Mouse (Mus musculus) forebrain, embryonic 13.5 days (tissue): ENCODE measurements at regions not wholly inside any gene's neighbourhood (a gene's known extent, or its start where the extent isn't known, plus 50 kb on each side); places are given as distances from the start of the nearest gene placed in this dataset.

Experiments used
- ATAC-seq: fragments of 200-750 bp; cut with Nextera tagmentation; 2 replicates; pipeline ENCODE4 v1.8.0; 2017
- H3K27ac ChIP-seq: fragments of 300-500 bp; sonication (generic); 2 replicates; pipeline ENCODE4 v1.5.1; 2015; ENCODE audit warnings: inconsistent platforms, mild to moderate bottlenecking, moderate library complexity
- H3K27me3 ChIP-seq: fragments of 300-500 bp; sonication (generic); 2 replicates; pipeline ENCODE4 v1.6.1; 2015; ENCODE audit warnings: mild to moderate bottlenecking, inconsistent platforms
- H3K36me3 ChIP-seq: fragments of 300-500 bp; sonication (generic); 2 replicates; pipeline ENCODE4 v1.6.1; 2015; ENCODE audit warnings: mild to moderate bottlenecking, inconsistent platforms; ENCODE audit not compliant: poor library complexity, severe bottlenecking
- H3K4me1 ChIP-seq: fragments of 300-500 bp; sonication (generic); 2 replicates; pipeline ENCODE4 v1.6.1; 2015; ENCODE audit warnings: inconsistent platforms
- H3K4me2 ChIP-seq: fragments of 300-500 bp; sonication (generic); 2 replicates; pipeline ENCODE4 v1.6.1; 2015; ENCODE audit warnings: inconsistent platforms, mild to moderate bottlenecking, moderate library complexity
- H3K4me3 ChIP-seq: fragments of 300-500 bp; sonication (generic); 2 replicates; pipeline ENCODE4 v1.5.1; 2015; ENCODE audit warnings: mild to moderate bottlenecking, inconsistent platforms
- H3K9ac ChIP-seq: fragments of 300-500 bp; sonication (generic); 2 replicates; pipeline ENCODE4 v1.6.1; 2015; ENCODE audit warnings: mild to moderate bottlenecking, inconsistent platforms
- H3K9me3 ChIP-seq: fragments of 300-500 bp; sonication (generic); replicated peaks from 2 replicates; pipeline ENCODE4 v1.6.1; 2016; ENCODE audit warnings: inconsistent platforms
- whole genome bisulfite sequencing: fragments of 180-500 bp; shearing (Covaris S2); methylation state at CpG from one replicate; pipeline ENCODE4 v1.1.7; 2015; 5-methylcytosine and 5-hydroxymethylcytosine counted together

DNA sequence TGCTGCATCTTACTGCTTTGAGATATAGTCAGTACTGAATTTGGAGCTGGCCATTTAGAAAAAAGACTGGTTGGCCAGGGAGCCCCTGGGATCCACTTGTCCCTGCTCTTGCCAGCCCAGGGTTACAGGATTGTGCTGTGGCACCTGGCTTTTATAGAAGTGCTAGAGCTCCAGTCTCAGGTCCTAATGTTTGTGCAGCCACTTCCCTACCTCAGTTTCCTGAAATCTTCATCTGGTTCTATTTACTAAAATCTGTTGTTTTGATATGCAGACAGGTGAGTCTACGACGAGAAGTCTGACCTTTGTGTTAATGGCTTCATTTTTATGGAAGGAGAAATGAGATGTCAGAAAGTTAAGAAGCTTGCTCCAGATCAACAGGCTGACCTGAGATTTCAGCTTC lies 73.0 kb upstream of the Gm47985 start:
- 92% methylated on average over 2 of the region's 2 CpGs for WGBS

DNA sequence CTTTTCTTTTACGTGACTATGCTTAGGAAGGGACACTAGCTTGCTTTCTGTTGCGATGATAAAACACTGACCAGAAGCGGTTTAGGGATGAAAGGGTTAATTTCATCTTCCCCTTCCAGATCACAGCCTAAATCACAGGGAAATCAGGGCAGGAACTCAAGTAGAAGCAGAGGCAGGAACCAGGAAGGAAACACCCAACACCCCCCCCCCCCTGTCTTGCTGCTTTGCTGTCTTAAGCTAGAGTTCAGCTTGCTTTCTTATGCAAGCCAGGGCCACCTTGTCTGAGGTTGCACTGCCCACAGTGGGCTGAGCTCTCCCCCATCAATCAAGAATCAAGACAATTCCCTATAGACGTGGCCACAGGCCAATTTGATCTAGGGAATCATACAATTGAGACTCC lies 71.9 kb upstream of the Gm47985 start:
- H3K27me3 ChIP-seq, result no peaks in the 10 kb centered on the region
- no peak overlapping the region for H3K4me3 ChIP-seq
- H3K9me3 ChIP-seq, result no peaks in the 10 kb centered on the region
- no peaks in the 10 kb centered on the region for H3K4me1 ChIP-seq
- 78% methylated on average over 4 of the region's 4 CpGs for WGBS
- ATAC-seq, result no peak
- H3K27ac ChIP-seq, result no peak overlapping the region
- no peaks in the 10 kb centered on the region for H3K36me3 ChIP-seq
- no peak overlapping the region for H3K4me2 ChIP-seq
- no peak overlapping the region for H3K9ac ChIP-seq

More for the DNA sequence above, 73.0 kb upstream of the Gm47985 start:
- no peaks in the 10 kb centered on the region for H3K36me3 ChIP-seq
- no peaks in the 10 kb centered on the region for H3K4me1 ChIP-seq
- no peak overlapping the region for H3K4me2 ChIP-seq
- H3K9me3 ChIP-seq, result no peaks in the 10 kb centered on the region
- H3K9ac ChIP-seq, result no peak overlapping the region
- H3K27me3 ChIP-seq, result no peaks in the 10 kb centered on the region
- no peak overlapping the region for H3K27ac ChIP-seq
- no peak for ATAC-seq
- H3K4me3 ChIP-seq, result no peak overlapping the region

DNA sequence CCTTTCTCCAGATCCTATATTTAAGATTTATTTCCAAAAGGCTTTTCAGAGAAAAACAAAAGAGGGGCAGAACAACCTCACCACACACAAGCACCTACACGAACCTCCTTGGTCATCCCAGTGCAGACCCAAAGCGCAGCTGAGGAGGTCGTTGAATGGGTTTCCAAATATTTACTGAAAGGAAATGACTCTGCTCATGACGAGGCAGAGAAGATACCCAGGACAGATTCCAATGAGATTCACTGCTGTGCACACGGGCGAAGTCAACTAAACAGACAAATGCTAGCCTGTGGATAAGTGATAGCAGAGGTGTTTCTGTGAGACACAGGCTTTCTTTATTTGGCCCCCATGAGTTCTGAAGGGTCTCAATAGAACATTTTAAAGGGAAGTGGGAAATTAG lies 70.7 kb upstream of the Gm47985 start:
- H3K4me3 ChIP-seq, result no peak overlapping the region
- H3K9me3 ChIP-seq, result no peaks in the 10 kb centered on the region
- no peak overlapping the region for H3K4me2 ChIP-seq
- H3K36me3 ChIP-seq, result no peaks in the 10 kb centered on the region
- no peaks in the 10 kb centered on the region for H3K4me1 ChIP-seq
- no peaks in the 10 kb centered on the region for H3K27me3 ChIP-seq
- no peak overlapping the region for H3K27ac ChIP-seq
- H3K9ac ChIP-seq, result no peak overlapping the region
- WGBS, result 78% methylated on average over 6 of the region's 6 CpGs
- no peak for ATAC-seq

- no peak for ATAC-seq
- H3K36me3 ChIP-seq, result no peaks in the 10 kb centered on the region
- no peaks in the 10 kb centered on the region for H3K4me1 ChIP-seq
- no peaks in the 10 kb centered on the region for H3K9me3 ChIP-seq
- H3K4me3 ChIP-seq, result no peak overlapping the region
- no peak overlapping the region for H3K9ac ChIP-seq
- WGBS, result 29% methylated on average over 2 of the region's 2 CpGs
- H3K27ac ChIP-seq, result no peak overlapping the region
- H3K4me2 ChIP-seq, result no peak overlapping the region
- no peaks in the 10 kb centered on the region for H3K27me3 ChIP-seq
Observed at GRCm38 (mm10) chr1:151112390-151112789, 69.9 kb upstream of the Gm47985 start.

DNA sequence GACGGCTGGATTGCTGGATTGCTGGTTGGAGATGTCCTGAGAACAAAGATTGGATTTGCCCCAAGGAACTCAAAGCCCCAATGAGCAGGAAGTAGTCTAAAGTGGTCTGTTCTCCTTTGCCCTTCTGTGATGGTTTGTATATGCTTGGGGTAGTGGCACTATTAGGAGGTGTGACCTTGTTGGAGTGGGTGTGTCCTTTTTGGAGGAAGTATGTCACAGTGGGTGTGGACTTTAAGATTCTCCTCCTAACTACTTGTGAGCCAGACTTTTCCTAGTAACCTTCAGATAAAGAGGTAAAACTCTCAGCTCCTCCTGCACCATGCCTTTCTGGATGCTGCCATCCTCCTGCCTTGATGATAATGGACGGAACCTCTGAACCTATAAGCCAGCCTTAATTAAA lies 69.1 kb upstream of the Gm47985 start:
- Histone ChIP-seq H3K36me3 (no peaks in the 10 kb centered on the region), H3K4me1 (no peaks in the 10 kb centered on the region), H3K4me3 (no peak overlapping the region), H3K27me3 (no peaks in the 10 kb centered on the region), H3K4me2 (no peak overlapping the region), H3K27ac (no peak overlapping the region), H3K9me3 (no peaks in the 10 kb centered on the region), H3K9ac (no peak overlapping the region)
- 85% methylated on average over 2 of the region's 2 CpGs for WGBS
- ATAC-seq, result no peak

DNA sequence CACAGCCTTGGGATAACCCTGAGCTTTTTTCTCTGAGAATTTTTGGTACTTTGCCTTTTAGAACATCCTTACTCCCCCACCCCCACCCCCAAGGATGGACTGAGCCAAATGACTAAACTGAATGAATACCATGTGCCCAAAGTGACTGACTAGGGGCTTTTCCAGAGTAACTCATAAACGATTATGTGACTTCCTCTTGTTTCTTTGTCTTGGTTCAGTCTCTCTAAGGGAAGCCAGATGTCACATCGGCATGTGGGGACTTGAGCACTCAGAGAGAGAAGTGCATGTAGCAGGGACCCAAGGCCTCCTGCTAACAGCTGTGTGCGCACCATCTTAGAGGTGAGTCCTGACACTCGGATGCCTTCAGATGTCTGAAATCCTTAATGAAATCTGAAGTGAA lies 63.8 kb upstream of the Gm47985 start:
- Histone ChIP-seq H3K4me2 (no peak overlapping the region), H3K9me3 (no peaks in the 10 kb centered on the region), H3K27me3 (no peaks in the 10 kb centered on the region), H3K4me1 (no peaks in the 10 kb centered on the region), H3K4me3 (no peak overlapping the region), H3K36me3 (no peaks in the 10 kb centered on the region), H3K9ac (no peak overlapping the region), H3K27ac (no peak overlapping the region)
- no peak for ATAC-seq
- WGBS, result 64% methylated on average over 4 of the region's 4 CpGs

DNA sequence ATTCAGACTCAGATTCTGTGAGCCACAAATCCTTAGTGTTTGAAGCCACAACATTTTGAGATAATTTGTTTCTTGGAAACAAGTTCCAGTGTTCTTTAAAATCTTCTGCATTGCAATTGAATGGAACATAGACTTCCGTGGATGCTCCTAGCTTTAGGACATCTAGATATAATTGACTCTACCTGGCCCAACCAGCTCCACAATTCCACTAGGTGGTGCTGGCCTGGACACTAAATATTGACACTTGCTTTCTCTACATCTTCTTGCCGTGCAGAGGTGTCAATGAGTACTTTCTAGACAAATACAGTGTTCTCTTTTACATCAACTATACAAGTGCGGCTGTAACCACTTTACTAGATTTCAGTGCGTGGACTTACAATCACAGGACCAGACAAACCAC lies 63.4 kb upstream of the Gm47985 start:
- ATAC-seq, result no peak
- Histone ChIP-seq H3K4me2 (no peak overlapping the region), H3K9me3 (no peaks in the 10 kb centered on the region), H3K9ac (no peak overlapping the region), H3K27ac (no peak overlapping the region), H3K36me3 (no peaks in the 10 kb centered on the region), H3K4me1 (no peaks in the 10 kb centered on the region), H3K27me3 (no peaks in the 10 kb centered on the region), H3K4me3 (no peak overlapping the region)
- 90% methylated on average over 4 of the region's 4 CpGs for WGBS

- H3K27me3 ChIP-seq, result no peaks in the 10 kb centered on the region
- no peak overlapping the region for H3K4me3 ChIP-seq
- H3K4me2 ChIP-seq, result no peak overlapping the region
- no peak overlapping the region for H3K27ac ChIP-seq
- H3K9ac ChIP-seq, result no peak overlapping the region
- no peaks in the 10 kb centered on the region for H3K4me1 ChIP-seq
- no peaks in the 10 kb centered on the region for H3K9me3 ChIP-seq
- no peaks in the 10 kb centered on the region for H3K36me3 ChIP-seq
- WGBS, result 84% methylated on average over 7 of the region's 7 CpGs
- ATAC-seq, result no peak
Observed at GRCm38 (mm10) chr1:151119566-151119965, 62.8 kb upstream of the Gm47985 start.

GRCm38 (mm10) chr1:151121686-151122085 lies 60.7 kb upstream of the Gm47985 start:
- no peak overlapping the region for H3K4me2 ChIP-seq
- no peak for ATAC-seq
- no peaks in the 10 kb centered on the region for H3K9me3 ChIP-seq
- 96% methylated on average over 2 of the region's 2 CpGs for WGBS
- no peaks in the 10 kb centered on the region for H3K27me3 ChIP-seq
- no peaks in the 10 kb centered on the region for H3K36me3 ChIP-seq
- no peak overlapping the region for H3K4me3 ChIP-seq
- no peak overlapping the region for H3K9ac ChIP-seq
- H3K27ac ChIP-seq, result no peak overlapping the region
- H3K4me1 ChIP-seq, result no peaks in the 10 kb centered on the region

DNA sequence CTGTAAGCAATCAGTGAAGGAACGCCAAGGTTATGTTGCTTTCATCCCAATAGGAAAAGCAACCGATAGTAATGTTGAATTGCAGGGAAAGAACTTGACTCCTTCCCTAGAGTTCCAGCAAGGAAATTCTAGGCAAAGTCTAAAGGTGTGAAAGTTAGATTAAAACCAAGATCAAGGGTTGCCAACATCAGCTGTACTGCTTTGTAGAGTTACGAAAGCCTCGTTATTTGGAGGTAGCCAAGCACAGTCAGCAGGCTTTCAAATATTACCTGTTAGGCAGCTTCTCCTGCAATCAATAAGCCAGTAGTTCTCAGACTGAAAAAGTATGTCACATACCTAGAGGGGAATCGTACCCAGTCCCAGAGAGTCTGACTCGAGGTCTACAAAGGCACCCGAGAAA lies 58.4 kb upstream of the Gm47985 start:
- ATAC-seq, result no peak
- no peaks in the 10 kb centered on the region for H3K4me1 ChIP-seq
- 93% methylated on average over 7 of the region's 7 CpGs for WGBS

DNA sequence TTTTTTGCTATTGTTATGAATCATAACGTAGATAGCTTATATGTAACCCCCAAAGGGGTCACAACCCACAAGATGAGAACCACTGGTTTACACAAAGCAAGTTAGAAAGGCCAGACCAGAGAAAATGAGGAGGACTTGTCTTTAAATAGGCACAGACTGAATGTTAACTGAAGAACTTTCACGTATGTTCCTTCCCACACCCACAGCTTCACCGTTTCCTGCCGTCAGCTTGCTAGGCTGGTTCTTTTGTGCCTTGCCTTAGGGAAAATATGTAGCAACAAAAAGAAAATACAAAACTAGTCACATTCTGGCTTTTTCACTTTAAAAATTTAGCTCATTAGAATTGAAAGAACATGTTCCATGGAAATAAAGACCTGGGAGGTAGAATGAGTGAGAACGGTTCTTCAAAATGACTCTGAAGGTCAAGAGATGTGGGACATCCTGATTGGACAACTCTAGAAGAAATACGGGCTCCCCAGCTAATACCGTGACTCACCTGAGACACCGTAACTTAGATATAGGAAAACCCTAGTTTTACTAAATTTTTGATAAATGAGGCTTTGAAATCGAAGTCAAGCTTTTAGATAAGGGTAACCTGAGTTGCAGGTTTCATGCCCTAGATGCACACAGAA lies 57.2 kb upstream of the Gm47985 start:
- ATAC-seq, result no peak
- Histone ChIP-seq H3K4me1 (no peaks in the 10 kb centered on the region), H3K4me3 (no peak overlapping the region), H3K9ac (no peak overlapping the region), H3K27me3 (no peaks in the 10 kb centered on the region), H3K9me3 (no peaks in the 10 kb centered on the region), H3K4me2 (no peak overlapping the region), H3K36me3 (no peaks in the 10 kb centered on the region), H3K27ac (no peak overlapping the region)
- WGBS, result 91% methylated on average over 9 of the region's 9 CpGs

More for the DNA sequence above, 58.4 kb upstream of the Gm47985 start:
- H3K4me3 ChIP-seq, result no peak overlapping the region
- H3K36me3 ChIP-seq, result no peaks in the 10 kb centered on the region
- no peak overlapping the region for H3K4me2 ChIP-seq
- H3K27me3 ChIP-seq, result no peaks in the 10 kb centered on the region
- H3K9ac ChIP-seq, result no peak overlapping the region
- no peaks in the 10 kb centered on the region for H3K9me3 ChIP-seq
- H3K27ac ChIP-seq, result no peak overlapping the region

DNA sequence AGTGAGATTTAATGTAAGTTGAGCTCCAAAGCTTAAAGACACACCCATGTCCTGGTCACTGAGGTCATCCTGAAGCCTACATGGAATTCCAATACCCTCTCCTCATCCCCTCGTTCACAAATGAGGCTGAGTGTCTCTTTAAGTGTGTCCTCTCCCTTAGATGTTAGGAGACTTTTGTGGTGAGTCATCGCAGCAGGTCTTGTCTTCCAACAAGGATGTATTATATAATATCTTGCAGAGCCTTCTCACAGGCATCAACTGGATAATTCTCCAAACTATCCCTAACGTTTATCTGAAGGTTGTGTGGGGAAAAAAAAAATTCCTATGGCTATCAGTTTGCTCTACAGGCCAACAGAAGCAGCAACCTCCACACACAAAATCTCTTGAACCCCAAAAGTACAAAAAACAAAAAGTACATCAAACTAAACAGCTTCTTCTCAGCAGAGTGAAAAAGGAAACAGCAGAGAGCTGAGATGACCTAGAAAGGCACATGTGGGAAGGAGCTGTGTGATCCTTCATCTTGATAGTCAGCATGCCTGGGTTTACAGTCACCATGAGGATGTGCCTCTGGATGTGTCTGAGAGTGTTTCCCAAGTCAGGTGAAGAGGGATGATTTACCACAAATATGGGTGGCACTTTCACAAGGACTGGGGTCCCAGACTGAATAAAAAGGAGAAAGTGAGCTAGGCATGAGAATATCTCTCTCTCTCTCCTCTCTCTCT lies 56.4 kb upstream of the Gm47985 start:
- ATAC-seq, result no peak
- H3K9me3 ChIP-seq, result no peaks in the 10 kb centered on the region
- H3K4me1 ChIP-seq, result no peaks in the 10 kb centered on the region
- H3K9ac ChIP-seq, result no peak overlapping the region
- no peaks in the 10 kb centered on the region for H3K36me3 ChIP-seq
- 82% methylated on average over 3 of the region's 3 CpGs for WGBS
- no peak overlapping the region for H3K4me3 ChIP-seq
- no peak overlapping the region for H3K27ac ChIP-seq
- H3K4me2 ChIP-seq, result no peak overlapping the region
- no peaks in the 10 kb centered on the region for H3K27me3 ChIP-seq

GRCm38 (mm10) chr1:151126756-151127155 lies 55.6 kb upstream of the Gm47985 start:
- H3K4me1 ChIP-seq, result no peaks in the 10 kb centered on the region
- no peaks in the 10 kb centered on the region for H3K36me3 ChIP-seq
- no peak overlapping the region for H3K4me3 ChIP-seq
- no peak overlapping the region for H3K4me2 ChIP-seq
- H3K9me3 ChIP-seq, result no peaks in the 10 kb centered on the region
- 63% methylated on average over 1 of the region's 1 CpGs for WGBS
- no peak for ATAC-seq
- no peaks in the 10 kb centered on the region for H3K27me3 ChIP-seq
- H3K27ac ChIP-seq, result no peak overlapping the region
- no peak overlapping the region for H3K9ac ChIP-seq
